Mouse (Mus musculus): ENCODE results near the gene Ssh2. TPM values are rescaled to one million over a fixed set of nuclear protein-coding genes. Genes with fewer than 3 reads are reported as not detected.

The Ssh2 gene
- polyA plus RNA-seq, 1 experiment from 2014 or later: 7.4 TPM

GRCm38 (mm10) chr11:77504377-77504776 lies 288.3 kb downstream of the Ssh2 start:
- WGBS: 92% methylated on average over 19 of the region's 19 CpGs
- no peak for ATAC-seq (ENCODE audit: low FRiP score, low TSS enrichment)
- Histone ChIP-seq H3K27me3 (ENCODE audit: insufficient read depth, low read length) (no peaks in the 10 kb centered on the region), H3K4me1 (ENCODE audit: insufficient read depth, low read length) (peaks cover 16% of the 10 kb centered on the region), H3K27ac (ENCODE audit: low read length) (no peak overlapping the region), H3K9ac (replicated peaks; ENCODE audit: low read length) (no peak overlapping the region), H3K4me2 (replicated peaks; ENCODE audit: low read depth, low read length) (no peak overlapping the region), H3K9me3 (ENCODE audit: low read length) (no peaks in the 10 kb centered on the region), H3K4me3 (ENCODE audit: low read length) (no peak overlapping the region), H3K36me3 (ENCODE audit: insufficient read depth, low read length) (peaks cover 66% of the 10 kb centered on the region)

DNA sequence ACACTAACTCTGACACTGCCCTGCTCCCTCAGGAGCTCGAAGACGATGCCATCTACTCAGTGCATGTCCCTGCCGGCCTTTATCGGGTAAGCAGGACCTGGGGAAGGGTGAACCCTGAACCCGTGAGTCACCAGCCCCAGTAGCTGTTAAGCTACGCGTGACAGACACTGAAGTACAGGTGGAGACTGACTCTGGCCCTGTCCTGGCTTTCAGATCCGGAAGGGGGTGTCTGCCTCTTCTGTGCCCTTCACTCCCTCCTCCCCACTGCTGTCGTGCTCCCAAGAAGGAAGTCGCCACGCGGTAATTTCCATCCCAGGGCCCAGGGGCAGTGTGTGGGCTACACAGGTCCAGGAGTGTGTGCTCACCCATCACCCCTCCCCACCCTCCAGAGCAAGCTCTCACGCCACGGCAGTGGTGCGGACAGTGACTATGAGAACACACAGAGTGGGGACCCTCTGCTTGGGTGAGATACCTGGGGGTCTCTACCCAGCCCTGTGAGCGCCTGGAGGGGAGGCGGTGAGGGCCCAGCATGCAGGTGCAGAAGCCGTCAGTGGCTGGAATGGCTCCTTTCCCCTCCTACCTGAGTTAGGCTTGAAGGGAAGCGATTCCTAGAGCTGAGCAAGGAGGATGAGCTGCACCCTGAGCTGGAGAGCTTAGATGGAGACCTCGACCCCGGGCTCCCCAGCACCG lies 289.3 kb downstream of the Ssh2 start:
- Histone ChIP-seq H3K36me3 (ENCODE audit: insufficient read depth, low read length) (peaks cover 55% of the 10 kb centered on the region), H3K4me3 (ENCODE audit: low read length) (no peak overlapping the region), H3K9me3 (ENCODE audit: low read length) (no peaks in the 10 kb centered on the region), H3K4me2 (replicated peaks; ENCODE audit: low read depth, low read length) (no peak overlapping the region), H3K27ac (ENCODE audit: low read length) (no peak overlapping the region), H3K9ac (replicated peaks; ENCODE audit: low read length) (no peak overlapping the region), H3K27me3 (ENCODE audit: insufficient read depth, low read length) (no peaks in the 10 kb centered on the region), H3K4me1 (ENCODE audit: insufficient read depth, low read length) (peaks cover 22% of the 10 kb centered on the region)
- WGBS: 87% methylated on average over 22 of the region's 22 CpGs
- no peak for ATAC-seq (ENCODE audit: low FRiP score, low TSS enrichment)

GRCm38 (mm10) chr11:77506273-77506672 lies 290.2 kb downstream of the Ssh2 start:
- ATAC-seq (ENCODE audit: low FRiP score, low TSS enrichment): no peak
- H3K27me3 ChIP-seq (ENCODE audit: insufficient read depth, low read length): no peaks in the 10 kb centered on the region
- H3K27ac ChIP-seq (ENCODE audit: low read length): no peak overlapping the region
- H3K4me1 ChIP-seq (ENCODE audit: insufficient read depth, low read length): peaks cover 15% of the 10 kb centered on the region
- no peaks in the 10 kb centered on the region for H3K9me3 ChIP-seq (ENCODE audit: low read length)
- peaks cover 47% of the 10 kb centered on the region for H3K36me3 ChIP-seq (ENCODE audit: insufficient read depth, low read length)
- no peak overlapping the region for H3K4me2 ChIP-seq (replicated peaks; ENCODE audit: low read depth, low read length)
- H3K9ac ChIP-seq (replicated peaks; ENCODE audit: low read length): no peak overlapping the region
- WGBS: 86% methylated on average over 14 of the region's 14 CpGs
- no peak overlapping the region for H3K4me3 ChIP-seq (ENCODE audit: low read length)

GRCm38 (mm10) chr11:77506941-77507340 lies 290.9 kb downstream of the Ssh2 start:
- 84% methylated on average over 6 of the region's 6 CpGs for WGBS
- no peaks in the 10 kb centered on the region for H3K9me3 ChIP-seq (ENCODE audit: low read length)
- no peak overlapping the region for H3K4me2 ChIP-seq (replicated peaks; ENCODE audit: low read depth, low read length)
- H3K4me1 ChIP-seq (ENCODE audit: insufficient read depth, low read length): peaks cover 18% of the 10 kb centered on the region
- no peaks in the 10 kb centered on the region for H3K27me3 ChIP-seq (ENCODE audit: insufficient read depth, low read length)
- no peak overlapping the region for H3K27ac ChIP-seq (ENCODE audit: low read length)
- peaks cover 45% of the 10 kb centered on the region for H3K36me3 ChIP-seq (ENCODE audit: insufficient read depth, low read length)
- no peak for ATAC-seq (ENCODE audit: low FRiP score, low TSS enrichment)
- H3K4me3 ChIP-seq (ENCODE audit: low read length): no peak overlapping the region
- no peak overlapping the region for H3K9ac ChIP-seq (replicated peaks; ENCODE audit: low read length)

- H3K27ac ChIP-seq (ENCODE audit: low read length): no peak overlapping the region
- no peaks in the 10 kb centered on the region for H3K9me3 ChIP-seq (ENCODE audit: low read length)
- H3K36me3 ChIP-seq (ENCODE audit: insufficient read depth, low read length): peaks cover 44% of the 10 kb centered on the region
- H3K4me2 ChIP-seq (replicated peaks; ENCODE audit: low read depth, low read length): no peak overlapping the region
- 76% methylated on average over 4 of the region's 4 CpGs for WGBS
- H3K27me3 ChIP-seq (ENCODE audit: insufficient read depth, low read length): no peaks in the 10 kb centered on the region
- peaks cover 22% of the 10 kb centered on the region for H3K4me1 ChIP-seq (ENCODE audit: insufficient read depth, low read length)
- H3K9ac ChIP-seq (replicated peaks; ENCODE audit: low read length): no peak overlapping the region
- ATAC-seq (ENCODE audit: low FRiP score, low TSS enrichment): no peak
- no peak overlapping the region for H3K4me3 ChIP-seq (ENCODE audit: low read length)
Measured at GRCm38 (mm10) chr11:77507426-77507825, 291.3 kb downstream of the Ssh2 start.

- H3K9me3 ChIP-seq (ENCODE audit: low read length): no peaks in the 10 kb centered on the region
- peak overlapping the region; percentile 67 for H3K9ac ChIP-seq (replicated peaks; ENCODE audit: low read length)
- H3K4me1 ChIP-seq (ENCODE audit: insufficient read depth, low read length): peaks cover 24% of the 10 kb centered on the region
- peak; percentile 60 for ATAC-seq (ENCODE audit: low FRiP score, low TSS enrichment)
- peak overlapping the region; percentile 44; the same call in 1 of the 2 replicates for H3K27ac ChIP-seq (ENCODE audit: low read length)
- 15% methylated on average over 49 of the region's 49 CpGs for whole genome bisulfite sequencing
- H3K4me3 ChIP-seq (ENCODE audit: low read length): peak overlapping the region; percentile 45
- peaks cover 36% of the 10 kb centered on the region for H3K36me3 ChIP-seq (ENCODE audit: insufficient read depth, low read length)
- peak overlapping the region; percentile 84 for H3K4me2 ChIP-seq (replicated peaks; ENCODE audit: low read depth, low read length)
- no peaks in the 10 kb centered on the region for H3K27me3 ChIP-seq (ENCODE audit: insufficient read depth, low read length)
Measured at GRCm38 (mm10) chr11:77508068-77509021, 292.3 kb downstream of the Ssh2 start.

Other genes starting within 250 kb of the Ssh2 start
- gene Slc6a4, start 217.7 kb upstream of the Ssh2 start, polyA plus RNA-seq (2015; fragmentation: Nextera tagmentation; extraction: Ambion mirVana): 2.8 and 3.6 TPM in 2 replicates
- 63.9 and 75.1 TPM in 2 replicates for gene Nsrp1, start 137.9 kb upstream of the Ssh2 start, polyA plus RNA-seq (2015; fragmentation: Nextera tagmentation; extraction: Ambion mirVana)
- 0.09 and 0.37 TPM in 2 replicates for gene Efcab5, start 27.3 kb upstream of the Ssh2 start, polyA plus RNA-seq (2015; fragmentation: Nextera tagmentation; extraction: Ambion mirVana)
- 0.25 and 0.51 TPM in 2 replicates for gene Coro6, start 246.1 kb downstream of the Ssh2 start, polyA plus RNA-seq (2015; fragmentation: Nextera tagmentation; extraction: Ambion mirVana)

Data from kidney, embryonic 16.5 days (tissue).